Mouse (Mus musculus): ENCODE data around the gene Snx29.

Gene Snx29

DNA sequence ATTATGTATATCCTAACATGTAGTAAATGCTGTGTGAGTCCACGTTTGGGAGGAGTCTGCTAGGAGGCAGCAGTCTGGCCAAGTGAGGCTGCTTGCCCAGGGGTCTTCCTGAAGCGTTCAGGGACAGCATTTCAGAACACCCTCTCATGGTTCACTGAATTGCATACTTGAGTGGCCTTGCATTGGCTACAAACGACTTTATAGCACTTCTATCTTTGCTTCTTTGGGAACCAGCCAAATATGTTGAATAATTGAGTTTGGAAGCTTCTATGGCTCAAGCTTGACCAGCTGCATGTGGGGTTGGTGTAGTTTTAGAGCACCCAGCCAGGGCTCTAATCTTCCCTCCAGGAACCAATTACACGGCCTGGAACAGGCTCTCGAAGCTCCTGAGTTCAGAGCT lies 307.8 kb downstream of the Snx29 start:
- in situ Hi-C loops (cut with MboI, MseI) = no loop called here

DNA sequence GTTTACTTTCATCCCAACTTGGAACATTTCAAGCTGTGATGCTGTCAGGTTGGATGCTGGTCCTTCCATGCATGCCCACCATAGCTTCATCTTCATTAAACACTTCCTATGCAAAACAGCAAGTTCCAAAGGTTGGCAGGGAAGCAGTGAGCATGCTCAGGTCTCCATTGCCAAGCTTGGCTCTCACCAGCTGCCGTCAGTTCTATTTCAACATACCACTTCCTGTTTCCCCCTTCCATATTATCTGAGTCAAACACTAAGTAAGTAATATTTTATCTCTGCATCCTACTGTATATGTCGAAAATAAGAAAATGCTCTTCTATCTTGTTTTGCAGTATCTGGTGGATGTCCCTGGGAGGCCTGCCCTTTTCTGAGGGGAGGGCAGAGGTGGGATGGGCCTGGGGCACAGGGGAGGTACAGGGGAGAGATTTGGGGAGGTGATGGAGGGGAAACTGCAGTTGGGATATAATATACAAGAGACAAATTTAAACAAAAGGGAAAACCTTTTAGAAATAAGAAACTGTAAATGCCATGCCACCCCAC lies 309.6 kb downstream of the Snx29 start:
- in situ Hi-C loops (cut with MboI, MseI) = no loop called here

DNA sequence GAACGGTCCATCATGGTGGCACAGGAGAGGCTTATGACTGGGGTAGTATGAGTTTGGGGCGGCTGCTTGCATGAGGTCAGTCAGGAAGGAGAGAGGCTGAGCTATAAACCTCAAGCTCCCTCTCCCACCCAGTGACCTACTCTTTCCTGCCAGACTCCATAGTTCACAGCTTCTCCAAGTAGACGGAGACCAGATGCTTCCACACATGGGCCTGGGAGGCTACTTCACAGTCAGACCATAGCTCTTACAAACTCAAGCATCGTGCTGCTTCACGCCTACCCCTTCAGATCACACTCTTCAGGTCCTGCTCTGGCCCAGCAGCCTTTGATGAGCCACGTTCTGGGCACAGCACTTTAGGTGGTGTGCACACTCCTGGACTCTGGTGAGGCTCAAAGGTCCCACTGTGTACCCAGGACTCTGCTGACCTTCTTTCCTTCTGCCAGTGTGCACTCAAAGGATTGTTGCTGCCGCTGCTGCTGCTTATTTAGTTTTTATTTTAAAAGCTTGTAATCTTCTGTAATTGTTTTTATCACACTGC lies 313.6 kb downstream of the Snx29 start:
- in situ Hi-C loops (cut with MboI, MseI) = no loop called here

DNA sequence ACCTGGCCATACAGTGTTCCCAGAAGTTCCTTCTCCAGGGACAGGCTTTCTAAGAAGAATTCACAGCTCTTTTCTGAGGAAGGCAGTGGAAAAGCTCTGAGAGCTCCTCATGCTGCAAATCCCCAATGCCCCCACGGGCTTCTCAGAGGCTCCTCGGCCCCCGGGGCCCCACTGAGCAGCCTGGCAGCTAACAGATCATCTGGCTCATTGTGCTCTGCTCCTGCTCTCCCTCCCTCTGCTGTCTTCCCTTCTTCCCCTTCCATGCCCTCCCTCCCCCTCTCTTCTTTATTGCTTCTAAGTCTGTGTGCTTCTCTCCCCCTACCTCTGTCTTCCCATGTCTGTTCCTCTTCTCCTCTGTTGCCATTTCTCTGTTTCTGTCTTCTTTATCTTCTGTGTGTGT lies 314.2 kb downstream of the Snx29 start:
- in situ Hi-C loops (cut with MboI, MseI) = no loop called here

DNA sequence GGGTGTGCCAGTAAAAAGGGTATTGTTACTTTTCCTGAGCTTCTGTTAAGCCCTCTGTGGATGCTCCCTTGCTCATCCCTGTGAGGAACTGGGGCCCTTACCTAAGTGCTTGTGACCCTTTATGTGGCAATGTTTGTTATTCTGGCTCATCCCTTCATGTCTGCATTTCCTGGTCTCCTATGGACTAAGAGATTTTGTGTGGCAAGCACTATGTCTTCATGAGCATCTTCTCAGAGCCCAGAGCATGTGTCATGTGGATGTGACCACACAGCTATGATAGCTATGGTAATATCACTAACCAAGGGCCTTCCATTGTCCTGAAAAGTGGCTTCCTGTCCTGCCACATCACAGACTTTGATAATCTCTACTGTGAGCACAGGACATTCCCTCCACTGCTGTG lies 315.1 kb downstream of the Snx29 start:
- in situ Hi-C loops (cut with MboI, MseI) = no loop called here

DNA sequence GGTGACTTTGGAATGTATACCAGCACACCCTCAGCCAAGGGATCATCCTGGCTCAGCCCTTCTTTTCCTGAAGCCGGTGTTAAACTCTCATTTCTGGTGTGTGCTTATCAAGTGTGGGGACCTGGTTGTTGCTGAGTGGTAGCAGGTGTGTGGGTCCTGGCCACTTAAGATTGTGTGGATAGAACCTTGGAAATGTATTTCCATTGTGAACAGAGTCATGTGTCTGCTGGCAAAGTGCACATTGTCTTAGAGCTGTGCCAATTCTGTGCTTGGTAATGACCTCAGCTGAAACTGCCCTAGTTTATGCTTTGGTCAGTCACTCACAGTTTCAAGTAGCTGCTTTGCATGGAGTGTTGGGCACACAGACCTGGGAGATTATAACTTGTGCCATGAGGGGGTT lies 316.0 kb downstream of the Snx29 start:
- in situ Hi-C loops (cut with MboI, MseI) = no loop called here

DNA sequence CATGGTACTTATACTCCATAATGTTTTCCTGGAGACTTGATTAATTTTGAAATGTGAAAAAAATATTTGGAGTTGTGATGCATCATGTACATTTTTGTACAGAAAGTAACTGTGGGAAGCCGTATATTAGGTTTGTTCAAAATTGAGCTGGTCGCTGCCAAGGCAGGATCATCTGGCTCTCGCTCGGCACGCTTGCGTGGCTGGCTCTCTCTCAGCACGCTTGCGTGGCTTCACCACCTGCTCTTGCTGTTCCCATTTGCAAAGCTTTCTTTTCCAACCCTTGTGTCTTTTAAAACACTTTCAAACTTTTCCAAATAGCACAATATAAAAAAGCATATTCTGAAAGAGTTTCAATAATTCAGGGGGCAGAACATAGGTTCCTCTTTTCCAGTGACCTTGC lies 317.2 kb downstream of the Snx29 start:
- in situ Hi-C loops (cut with MboI, MseI) = no loop called here

DNA sequence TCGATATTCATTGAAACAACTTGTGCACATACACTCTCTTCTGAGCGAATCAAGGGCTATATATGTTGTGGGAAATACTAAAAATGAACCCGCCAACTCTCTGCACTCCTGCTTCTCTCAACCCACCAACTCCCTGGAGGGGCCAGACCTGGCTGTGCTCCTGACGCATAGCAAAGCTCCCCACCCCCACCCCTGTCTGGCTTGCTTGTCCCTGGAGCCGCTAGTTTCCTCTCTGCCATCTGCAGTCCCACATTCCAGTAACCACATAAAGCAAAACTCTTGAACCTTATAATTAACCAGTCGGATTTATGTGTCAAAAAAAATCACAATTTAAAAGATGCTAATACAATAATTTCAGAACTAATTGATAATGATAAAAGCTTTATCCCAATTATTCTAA lies 320.9 kb downstream of the Snx29 start:
- in situ Hi-C loops (cut with MboI, MseI) = no loop called here

DNA sequence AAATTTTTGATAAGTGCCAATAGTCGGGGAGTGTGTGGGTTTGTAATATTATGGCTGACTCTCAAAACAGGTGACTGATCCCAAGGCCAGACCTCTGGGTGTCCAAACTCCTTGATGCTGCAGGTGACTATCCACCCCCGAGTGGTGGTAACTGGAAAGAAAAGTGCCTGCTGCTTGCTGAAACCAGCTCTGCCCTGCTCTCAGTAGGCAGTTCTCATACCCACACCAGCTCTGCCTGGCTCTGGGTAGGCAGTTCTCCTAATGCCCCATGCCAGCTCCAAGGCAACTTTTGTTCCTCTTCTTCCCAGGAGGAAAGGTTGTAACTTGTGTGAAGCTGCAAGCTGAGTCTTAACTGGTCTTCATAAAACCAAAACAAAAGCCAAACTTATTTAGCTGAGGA lies 321.7 kb downstream of the Snx29 start:
- in situ Hi-C loops (cut with MboI, MseI) = no loop called here

DNA sequence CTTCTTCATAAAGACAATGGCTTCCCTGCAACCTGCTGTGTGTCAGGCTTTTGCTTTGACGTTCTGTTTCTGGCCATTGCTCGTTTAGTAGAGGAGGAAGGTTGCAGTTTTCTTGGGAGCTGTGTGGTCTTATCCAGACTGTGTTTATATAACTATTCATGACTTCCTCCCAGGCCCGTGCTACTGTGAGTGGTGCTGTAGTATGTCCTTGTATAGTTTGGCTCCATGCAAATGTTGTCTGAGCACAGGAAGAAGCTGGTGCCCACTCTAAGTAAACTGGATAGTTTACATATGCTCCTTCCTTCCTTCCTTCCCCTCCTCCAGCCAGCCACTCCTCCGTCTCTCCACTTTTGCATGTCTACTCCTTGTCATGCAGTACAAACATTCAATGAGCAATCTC lies 323.0 kb downstream of the Snx29 start:
- in situ Hi-C loops (cut with MboI, MseI) = no loop called here

DNA sequence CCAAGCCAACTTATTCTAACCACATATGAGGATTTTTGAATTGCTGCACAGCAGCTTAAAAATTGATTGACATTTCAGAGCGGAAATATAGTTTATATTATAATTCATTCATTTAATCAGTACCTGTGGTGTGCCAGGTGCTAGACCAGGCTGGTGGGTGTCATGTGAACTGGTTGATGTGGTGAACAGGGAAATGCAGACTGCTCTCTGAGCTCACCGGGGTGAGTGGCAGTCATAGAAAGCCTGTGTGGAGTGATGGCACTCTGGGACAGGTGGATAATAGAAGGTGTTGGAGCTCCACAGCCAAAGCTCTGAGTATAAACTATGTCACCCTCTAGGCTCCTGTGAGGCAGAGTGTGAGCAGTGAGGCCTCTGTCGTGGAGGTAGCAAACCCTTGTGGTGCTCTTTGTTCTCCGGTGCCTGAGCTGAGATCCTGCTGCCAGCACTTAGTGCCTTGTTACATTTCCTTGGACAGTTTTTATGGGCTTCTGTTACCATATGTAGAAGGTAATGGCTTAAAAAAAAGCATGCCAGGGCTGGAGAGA lies 324.1 kb downstream of the Snx29 start:
- in situ Hi-C loops (cut with MboI, MseI) = no loop called here

DNA sequence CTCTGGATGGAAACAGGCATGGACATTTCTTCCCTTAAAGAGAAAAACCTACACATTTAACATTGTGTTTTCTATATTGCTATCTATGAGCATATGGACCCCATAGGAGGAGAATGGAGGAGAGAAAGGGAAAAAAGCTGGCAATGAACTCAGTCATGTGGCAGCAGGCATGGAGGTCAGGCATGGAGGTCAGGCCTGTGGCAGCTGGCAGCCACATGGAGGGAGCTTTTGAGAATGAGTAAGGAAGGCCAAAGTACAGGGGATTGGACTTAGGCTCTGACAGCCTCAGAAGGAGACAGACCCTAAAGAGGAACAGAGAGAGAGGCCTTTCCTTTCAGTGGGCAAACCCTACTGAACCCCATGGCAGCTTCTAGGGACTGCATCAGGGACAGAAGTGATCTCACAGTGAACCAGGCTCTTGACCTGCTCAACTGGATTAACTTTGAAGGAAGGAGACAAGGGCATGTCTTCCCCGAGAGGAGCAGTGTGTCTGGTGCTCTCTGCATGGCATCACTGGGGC lies 325.5 kb downstream of the Snx29 start:
- in situ Hi-C loops (cut with MboI, MseI) = no loop called here

DNA sequence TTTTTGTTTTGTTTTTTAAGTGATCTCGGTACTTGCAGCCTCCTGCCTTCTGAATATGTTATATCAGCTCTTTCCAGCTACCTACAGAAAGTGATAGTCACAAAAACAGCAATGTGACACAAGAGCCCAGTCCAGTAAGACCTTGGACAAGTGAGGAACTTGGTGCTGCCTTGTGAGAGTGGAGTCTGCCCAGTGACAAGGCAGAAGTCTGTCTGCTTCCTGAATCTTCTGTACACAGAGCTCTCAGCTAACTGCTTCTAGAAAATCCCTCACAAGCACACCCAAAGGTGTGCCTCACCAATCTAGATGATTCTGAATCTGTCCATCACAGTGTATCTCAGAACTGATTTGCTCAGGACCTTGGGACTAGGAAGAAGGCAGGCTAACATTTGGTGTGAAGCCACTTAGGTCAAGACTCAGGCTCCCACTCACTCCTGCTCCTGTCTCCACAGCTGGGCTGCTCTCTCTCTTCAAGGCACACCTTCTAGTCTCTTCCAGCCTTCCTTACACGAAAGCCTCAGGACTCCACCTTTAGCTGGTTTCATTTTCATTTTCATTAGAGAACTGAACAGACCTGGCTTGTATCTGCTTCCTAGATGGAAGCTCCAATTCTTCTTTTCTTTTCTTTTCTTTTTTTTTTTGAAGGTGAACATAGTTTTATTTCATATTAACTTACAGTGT lies 330.1 kb downstream of the Snx29 start:
- in situ Hi-C loops (cut with MboI, MseI) = no loop called here

DNA sequence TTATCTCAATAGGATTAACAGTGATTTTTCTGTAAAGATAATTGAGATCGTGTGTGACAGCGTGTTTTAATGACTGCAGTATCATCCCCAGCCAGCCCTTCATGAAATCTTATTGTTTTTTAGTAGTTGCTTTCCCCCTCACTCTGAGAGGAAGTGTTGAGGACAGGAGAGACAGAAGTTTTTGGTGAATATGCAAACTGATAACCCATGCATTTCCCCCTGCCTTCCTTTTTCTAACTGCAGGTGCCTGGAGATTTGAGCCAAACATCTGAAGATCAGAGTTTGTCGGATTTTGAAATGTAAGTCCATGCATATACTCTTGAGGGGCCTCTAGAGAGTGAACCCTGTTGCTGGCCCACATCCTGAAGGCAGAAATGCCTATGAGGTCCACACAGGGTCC lies 333.2 kb downstream of the Snx29 start:
- in situ Hi-C loops (cut with MboI, MseI) = no loop called here

DNA sequence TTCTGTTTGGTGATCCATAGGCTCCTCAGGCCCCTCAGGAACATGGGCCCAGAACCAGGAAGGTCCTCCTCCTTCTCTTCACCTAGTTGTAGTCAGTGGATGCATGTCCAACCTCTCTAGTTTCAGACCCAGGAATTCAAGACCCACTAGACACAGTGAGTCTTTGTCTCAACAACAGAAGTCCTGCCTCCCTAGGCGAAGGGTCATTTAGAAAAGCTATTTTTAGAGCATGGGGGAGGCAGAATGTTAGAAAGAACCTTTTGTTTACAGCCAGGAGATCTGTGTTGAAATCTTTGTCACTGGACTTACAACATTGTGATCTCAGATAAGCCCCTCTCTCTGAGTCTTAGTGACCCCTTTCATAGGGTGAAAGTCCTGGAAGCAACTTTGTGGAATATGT lies 334.4 kb downstream of the Snx29 start:
- in situ Hi-C loops (cut with MboI, MseI) = no loop called here

DNA sequence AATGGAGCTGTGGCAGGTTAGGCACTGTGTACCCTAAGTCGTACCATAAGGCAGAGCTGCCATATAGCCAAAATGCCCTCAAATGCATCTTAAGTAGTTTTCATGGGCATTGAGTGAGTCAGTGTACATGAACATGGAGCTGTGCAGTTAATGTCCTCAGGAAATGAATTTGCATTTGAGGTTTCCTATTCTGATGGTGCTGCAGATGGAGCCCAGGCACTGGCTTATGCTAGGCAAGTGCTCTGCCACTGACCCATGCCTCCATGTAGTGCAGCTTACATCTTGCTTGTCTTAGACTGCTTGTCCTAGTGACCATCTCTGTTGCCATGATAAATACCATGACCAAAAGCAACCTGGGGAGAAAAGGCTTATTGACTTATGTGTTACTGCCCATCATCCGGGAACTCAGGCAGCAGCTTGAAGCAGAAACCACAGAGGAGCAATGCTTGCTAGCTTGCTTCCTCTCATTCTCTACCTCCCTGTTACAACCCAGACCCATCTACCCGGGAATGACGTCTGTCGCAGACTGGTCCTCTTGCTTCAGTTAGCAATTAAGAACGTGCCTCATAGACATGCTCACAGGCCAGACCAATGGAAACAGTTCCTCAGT lies 336.5 kb downstream of the Snx29 start:
- in situ Hi-C loops (cut with MboI, MseI) = no loop called here

DNA sequence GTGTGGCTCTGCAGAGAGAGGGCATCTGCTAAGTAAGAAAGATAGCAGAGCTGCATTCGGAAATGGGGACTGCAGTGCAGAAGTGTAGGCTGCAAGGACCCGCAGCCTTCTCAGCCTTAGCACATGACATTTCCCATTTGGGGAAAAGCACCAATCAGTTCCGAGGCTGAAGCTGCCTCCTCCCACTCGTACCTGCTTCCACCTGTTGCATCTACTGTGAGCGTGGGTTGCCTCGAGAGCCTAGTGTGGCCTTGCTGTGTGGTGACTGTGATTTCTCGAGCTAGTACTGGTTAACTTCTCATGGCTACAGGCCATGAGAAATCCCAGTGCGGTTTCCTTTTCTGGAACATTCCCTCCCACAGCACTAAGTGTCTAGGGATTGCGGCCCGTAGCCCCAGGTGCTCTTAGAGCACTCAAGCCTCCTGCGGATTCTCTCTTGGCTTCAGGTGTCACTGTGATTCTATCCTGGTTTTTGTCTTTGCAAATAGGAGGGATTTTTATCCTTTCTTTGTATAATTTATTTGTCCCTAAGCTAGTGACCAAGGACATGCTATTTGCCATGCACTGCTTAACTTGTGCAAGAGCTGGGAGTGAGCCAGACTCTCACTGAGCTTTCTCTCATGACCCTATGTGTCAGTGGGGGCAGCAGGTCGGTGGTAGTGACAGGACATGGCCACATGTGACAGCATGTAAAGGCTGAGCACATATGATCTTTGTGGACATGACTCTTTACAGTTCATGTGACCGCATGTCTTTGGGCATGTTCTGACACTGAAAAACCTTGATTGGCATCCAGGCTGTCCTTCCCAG lies 342.4 kb downstream of the Snx29 start:
- in situ Hi-C loops (cut with MboI, MseI) = no loop called here

DNA sequence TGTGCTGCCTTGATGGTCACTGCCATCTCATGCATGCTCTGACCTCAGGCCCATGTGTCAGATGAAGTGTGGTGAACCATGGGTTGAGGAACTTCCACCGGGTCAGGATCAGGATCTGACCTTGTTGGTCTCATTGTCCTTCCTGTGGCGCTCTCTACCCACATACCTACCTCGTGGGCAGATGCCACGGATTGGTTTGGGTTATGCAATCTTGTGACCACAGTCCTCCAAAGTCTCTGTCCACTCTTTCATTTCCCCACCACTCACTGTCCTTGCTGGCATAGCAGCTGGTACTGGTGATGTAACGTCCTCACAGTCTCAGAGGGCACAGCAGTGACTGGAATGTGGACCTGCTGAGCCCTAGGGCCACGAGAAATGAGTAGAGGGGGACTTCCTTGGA lies 343.2 kb downstream of the Snx29 start:
- in situ Hi-C loops (cut with MboI, MseI) = no loop called here

DNA sequence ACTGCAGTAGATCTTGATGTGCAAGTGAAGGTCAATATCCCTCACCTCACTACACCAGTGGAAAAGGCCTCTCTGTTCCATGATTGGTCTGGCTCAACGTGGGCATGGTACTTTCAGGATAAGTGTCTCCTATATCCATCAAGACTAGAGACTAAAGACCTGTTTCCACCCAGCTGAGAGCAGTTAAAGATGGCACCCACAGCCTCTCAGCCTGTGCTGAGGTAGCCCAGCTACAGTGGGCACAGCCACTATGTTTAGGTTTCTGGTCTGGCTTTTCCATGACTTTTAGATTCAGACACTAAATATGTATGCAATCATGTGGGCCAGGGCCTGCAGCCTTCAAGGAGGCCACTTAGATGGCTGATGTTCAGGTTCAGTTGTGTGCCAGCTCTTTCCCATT lies 345.7 kb downstream of the Snx29 start:
- in situ Hi-C loops (cut with MboI, MseI) = no loop called here

DNA sequence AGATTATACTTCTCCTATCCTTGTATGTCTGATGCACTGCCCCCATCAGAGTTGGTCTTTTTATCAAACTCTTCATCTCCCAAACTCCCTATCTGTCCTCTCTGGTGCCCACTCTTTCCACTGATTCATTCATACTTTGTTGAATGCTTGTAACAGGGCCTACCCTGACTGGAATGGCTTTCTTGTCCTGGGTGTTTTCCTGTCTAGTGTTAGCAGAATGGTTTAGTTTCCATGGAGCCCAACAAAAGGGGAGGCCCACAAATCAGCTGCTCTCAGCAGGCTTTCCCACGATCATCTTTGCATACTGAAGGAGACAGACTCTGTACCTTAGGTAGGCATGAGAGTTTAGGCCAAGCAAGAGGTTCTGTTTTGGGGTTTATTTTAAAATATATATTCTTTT lies 346.2 kb downstream of the Snx29 start:
- in situ Hi-C loops (cut with MboI, MseI) = no loop called here

DNA sequence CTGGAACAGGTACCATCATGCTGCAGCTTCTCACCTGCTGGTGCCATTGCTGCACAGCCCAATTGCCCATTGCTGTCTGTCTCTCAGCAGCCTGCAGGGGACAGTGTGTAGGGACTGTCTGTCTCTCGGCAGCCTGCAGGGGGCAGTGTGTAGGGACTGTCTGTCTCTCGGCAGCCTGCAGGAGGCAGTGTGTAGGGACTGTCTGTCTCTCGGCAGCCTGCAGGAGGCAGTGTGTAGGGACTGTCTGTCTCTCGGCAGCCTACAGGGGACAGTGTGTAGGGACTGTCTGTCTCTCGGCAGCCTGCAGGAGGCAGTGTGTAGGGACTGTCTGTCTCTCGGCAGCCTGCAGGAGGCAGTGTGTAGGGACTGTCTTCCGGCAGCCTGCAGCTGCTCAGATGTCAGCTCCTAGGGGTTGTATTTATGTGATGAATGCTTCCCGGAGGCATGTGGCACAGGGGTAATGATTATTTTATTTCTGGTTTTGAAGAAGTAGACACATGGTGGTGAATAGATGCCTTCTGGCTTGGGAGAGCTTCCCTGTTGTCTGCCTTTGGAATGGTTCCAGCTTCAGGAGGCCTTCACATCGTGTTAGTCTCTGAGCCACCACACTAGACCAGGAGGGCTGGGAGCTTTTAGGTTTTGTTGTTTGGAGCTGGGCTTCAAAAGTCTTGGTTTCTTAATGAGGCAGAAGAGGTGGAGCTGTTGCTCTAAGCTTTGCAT lies 347.7 kb downstream of the Snx29 start:
- in situ Hi-C loops (cut with MboI, MseI) = no loop called here

Measured in T-helper 2 cell (primary cell).